Mouse (Mus musculus) embryo, embryonic 11.5 days (tissue): ENCODE data around the gene Kpna1.
A peak's percentile ranks its signal among the peaks of the same experiment; 100 is the strongest.

Source experiments
- DNase-seq: peaks from one replicate; pipeline ENCODE4 v3.0.0-alpha.2; 2012; ENCODE audit warnings: low read depth, low spot score

Gene Kpna1

DNA sequence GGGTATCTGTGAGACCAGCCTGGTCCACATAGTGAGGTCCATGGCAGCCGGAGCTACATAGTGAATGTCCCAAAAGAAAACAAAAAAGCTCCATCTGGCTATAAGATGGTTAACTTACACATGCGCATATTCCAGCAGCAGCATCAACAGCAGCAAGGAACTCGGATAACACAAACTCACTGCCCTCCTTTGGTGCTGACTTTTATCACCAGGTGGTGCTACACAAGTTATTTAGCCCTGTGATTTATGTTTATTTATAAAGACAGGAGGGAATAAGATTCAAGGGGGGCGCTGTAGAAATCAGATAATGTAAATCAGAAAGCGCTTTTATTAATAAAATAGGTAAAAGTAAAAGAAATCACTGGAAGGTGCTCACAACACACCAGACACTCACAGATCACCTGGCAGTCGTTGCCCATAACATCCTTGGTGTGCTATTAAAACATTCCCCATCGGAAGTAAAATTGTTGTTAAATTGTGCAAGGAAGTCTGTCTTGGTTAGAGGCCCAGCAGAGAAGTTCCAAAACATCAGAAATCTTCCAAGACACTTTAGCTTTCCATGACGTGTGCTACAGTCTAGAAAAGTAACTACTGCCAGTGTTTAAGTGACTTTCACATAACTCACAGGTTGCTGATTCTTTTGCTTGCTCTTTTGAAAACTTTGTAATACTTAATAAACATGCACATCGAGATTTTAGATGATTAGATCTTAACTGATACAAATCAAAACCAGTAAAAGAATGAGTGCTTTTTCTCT is 91.4 kb downstream of the Kpna1 start:
- DNase-seq: no peak

DNA sequence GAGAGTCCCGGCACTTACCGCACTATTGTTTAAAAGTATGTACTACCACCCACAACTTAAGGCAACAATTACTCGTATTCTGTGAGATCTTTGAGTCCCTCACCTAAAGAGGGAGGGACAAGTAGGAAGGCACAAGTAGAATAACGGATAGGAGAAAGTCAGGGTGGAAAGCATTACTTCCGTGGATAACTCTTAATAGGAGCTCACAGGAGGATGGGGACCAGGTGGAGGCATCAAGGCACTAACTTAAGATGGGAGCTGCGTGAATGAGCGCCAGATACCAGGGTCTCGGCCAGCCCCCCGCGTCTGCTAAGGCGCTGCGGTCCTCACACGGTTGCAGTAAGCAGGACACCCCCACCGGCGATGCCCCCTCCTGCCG is 92.5 kb downstream of the Kpna1 start:
- DNase-seq: no peak

DNA sequence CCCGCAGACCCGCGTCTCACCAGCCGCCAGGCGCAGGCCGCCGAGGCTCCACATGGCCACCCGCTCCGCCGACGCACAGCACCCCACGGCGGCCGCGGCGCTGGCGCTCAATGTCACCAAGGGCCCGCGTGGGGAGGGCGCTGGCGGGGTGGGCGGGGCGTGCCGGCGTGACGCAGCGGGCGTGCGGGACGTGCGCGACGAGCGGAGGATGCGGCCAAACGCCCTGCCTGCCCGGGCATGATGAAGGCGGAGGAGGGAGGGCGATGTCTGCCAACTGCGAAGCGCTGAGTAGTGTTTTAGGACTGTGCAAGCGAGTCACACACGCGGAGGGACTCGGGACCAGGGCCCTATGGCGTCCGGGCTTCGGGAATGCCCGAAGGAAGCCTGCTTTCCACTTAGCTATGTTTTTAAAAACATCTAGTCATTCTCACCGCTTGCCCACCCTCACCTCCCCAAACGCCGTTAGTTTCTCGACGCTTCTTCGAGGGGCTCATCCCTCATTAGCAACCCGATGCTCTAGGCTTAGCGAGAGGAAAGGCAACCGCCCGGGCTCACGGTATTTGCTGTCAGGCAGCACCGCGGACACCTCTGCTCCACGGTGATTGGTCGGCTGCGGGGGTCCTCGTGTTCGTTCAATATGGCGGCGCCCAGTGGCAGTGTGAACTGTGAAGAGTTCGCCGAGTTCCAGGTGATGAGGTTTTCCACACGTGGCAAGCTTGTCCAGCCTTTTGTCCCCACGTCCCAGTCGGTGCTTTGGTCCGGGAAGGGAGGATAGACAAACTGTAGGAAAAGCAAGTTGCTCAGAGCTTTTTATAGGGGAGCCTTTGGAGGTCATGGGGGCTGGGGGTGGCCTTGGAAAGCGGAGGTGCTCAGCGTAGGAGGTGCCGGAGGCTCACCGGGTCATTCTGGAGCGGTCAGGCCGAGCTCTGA is 93.2 kb downstream of the Kpna1 start, which contains the start of the genes Fam162a and Ccdc58:
Fam162a (minus strand) TSS at position 145 of the 930 bp plus-strand sequence.
Ccdc58 (plus strand) TSS at position 236 of the 930 bp plus-strand sequence.
- DNase-seq: peak; percentile 82

DNA sequence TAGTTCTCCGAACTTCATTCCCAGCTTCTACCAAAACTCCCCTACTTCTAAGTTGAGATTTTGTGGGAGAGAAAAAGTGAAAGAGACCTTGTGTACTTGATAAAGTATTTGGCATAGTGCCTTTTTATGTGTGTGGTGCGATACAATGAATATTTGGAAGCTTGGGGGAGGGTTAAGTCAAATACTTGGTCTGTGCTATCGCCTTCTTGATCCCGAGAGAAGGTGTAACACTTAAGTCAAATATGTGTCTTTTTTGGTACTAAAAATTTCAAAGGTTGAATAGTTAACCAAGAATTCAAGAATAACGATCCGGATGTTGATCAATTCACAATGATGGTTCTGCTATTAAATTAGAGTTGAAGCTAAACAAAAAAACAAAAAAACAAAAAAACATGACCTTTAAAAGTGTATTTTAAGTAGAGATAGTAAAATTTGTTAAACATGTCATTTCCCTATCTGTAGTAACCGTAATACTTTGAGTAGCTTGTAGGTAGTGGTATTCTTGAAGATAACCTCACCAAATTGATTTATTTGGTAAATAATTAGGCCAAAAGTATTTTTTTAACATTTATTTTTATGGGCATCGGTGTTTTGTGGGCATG is 94.0 kb downstream of the Kpna1 start:
- DNase-seq: no peak

DNA sequence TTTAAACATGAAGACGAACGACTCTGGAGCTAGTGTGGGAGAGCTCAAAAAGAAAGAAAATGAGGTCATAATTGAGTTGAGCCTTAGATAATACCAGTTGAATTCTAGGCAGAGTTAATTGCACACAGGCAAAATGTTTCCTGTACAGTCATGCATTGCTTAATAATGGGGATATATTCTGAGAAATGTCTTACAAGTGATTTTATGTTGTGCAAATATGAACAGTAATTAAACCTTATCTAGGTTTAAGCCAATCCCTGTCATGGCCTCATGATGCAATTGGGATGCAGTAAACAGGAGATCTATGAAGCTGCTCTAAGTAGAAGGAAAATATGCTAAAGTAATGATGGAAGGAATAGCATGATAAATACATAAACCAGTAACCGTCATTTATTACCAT is 96.2 kb downstream of the Kpna1 start:
- no peak for DNase-seq

DNA sequence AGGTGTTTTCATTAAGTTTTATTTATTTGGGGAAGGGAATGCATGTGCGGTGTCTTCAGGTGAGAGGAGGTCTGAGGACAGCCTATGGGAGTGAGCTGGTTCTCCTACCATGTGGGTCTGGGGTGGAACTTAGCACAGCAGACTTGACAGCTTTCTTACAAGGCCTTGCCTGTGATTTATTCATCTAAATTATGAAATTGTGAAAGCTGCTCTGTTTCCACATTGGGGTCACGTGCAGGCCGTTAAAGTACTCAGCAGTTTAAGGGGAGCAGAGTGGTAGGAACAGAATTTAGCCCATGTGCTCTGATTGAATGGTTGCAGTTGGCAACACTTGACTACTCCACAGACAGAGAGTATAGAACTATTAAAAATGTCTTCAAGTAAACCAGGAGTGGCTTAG is 101.4 kb downstream of the Kpna1 start:
- DNase-seq: no peak
